Mouse (Mus musculus) heart, embryonic 14.5 days (tissue): ENCODE results near the gene BC051142. TPM values are rescaled to one million over a fixed set of nuclear protein-coding genes. Genes with fewer than 3 reads are reported as not detected.

Source experiments
- ATAC-seq: fragments of 200-750 bp; cut with Nextera tagmentation; 2 replicates; pipeline ENCODE4 v1.8.0; 2017; ENCODE audit warnings: low read depth, moderate TSS enrichment; ENCODE audit not compliant: insufficient number of reproducible peaks, insufficient read depth, low FRiP score
- H3K27ac ChIP-seq, 2 experiments: fragments of 200-500 bp in 1 of 2; fragments of 300-500 bp in 1 of 2; sonication (generic) in 1 of 2; replicated peaks in 1 of 2; 2 replicates each; pipeline ENCODE4 v1.5.1; 2012 to 2014; ENCODE audit warnings: low read depth in 2 of 2, low read length in 2 of 2, control low read depth in 1 of 2, mild to moderate bottlenecking in 1 of 2, mixed read lengths in 1 of 2; ENCODE audit not compliant: control insufficient read depth in 1 of 2, insufficient read depth in 1 of 2
- H3K27me3 ChIP-seq: fragments of 300-500 bp; sonication (generic); 2 replicates; pipeline ENCODE4 v1.6.1; 2014; ENCODE audit warnings: mild to moderate bottlenecking, low read length, control low read depth; ENCODE audit not compliant: control insufficient read depth, insufficient read depth
- H3K36me3 ChIP-seq: fragments of 300-500 bp; sonication (generic); 2 replicates; pipeline ENCODE4 v1.6.1; 2014; ENCODE audit warnings: mild to moderate bottlenecking, control low read depth, low read length, mixed read lengths; ENCODE audit not compliant: control insufficient read depth, insufficient read depth
- H3K4me1 ChIP-seq, 2 experiments: fragments of 200-500 bp in 1 of 2; fragments of 300-500 bp in 1 of 2; sonication (generic) in 1 of 2; 2 replicates each; pipeline ENCODE4 v1.6.1; 2012 to 2014; ENCODE audit warnings: low read length in 2 of 2, control low read depth in 1 of 2, mixed read lengths in 1 of 2; ENCODE audit not compliant: control insufficient read depth in 2 of 2, insufficient read depth in 2 of 2
- H3K4me2 ChIP-seq: fragments of 300-500 bp; sonication (generic); 2 replicates; pipeline ENCODE4 v1.6.1; 2014; ENCODE audit warnings: mild to moderate bottlenecking, low read length
- H3K4me3 ChIP-seq, 2 experiments: fragments of 200-500 bp in 1 of 2; fragments of 300-500 bp in 1 of 2; sonication (generic) in 1 of 2; 2 replicates each; pipeline ENCODE4 v1.5.1; 2012 to 2014; ENCODE audit warnings: low read length in 2 of 2, mild to moderate bottlenecking in 2 of 2, control low read depth in 1 of 2, low read depth in 1 of 2, moderate library complexity in 1 of 2; ENCODE audit not compliant: control insufficient read depth in 1 of 2, insufficient read depth in 1 of 2
- H3K9ac ChIP-seq: fragments of 300-500 bp; sonication (generic); 2 replicates; pipeline ENCODE4 v1.6.1; 2014; ENCODE audit warnings: mild to moderate bottlenecking, low read length
- H3K9me3 ChIP-seq: fragments of 300-500 bp; sonication (generic); 2 replicates; pipeline ENCODE4 v1.6.1; 2016; ENCODE audit warnings: low read length, control low read depth; ENCODE audit not compliant: control insufficient read depth
- WGBS: fragments of 180-500 bp; shearing (Covaris S2); extraction: QIAGEN DNeasy Blood & Tissue Kit; methylation state at CpG from one replicate; pipeline ENCODE4 v1.1.7; 2014; 5-methylcytosine and 5-hydroxymethylcytosine counted together
- polyA plus RNA-seq: library from polyadenylated mRNA; unstranded; fragments of >200 nt; fragmentation: Nextera tagmentation; extraction: Ambion mirVana; gene quantifications from 2 replicates; pipeline ENCODE4 v1.2.1, GENCODE M21; 2014

The BC051142 gene
- polyA plus RNA-seq, 1 experiment from 2014 or later: not detected

- H3K9me3 ChIP-seq: no peaks in the 10 kb centered on the region
- H3K36me3 ChIP-seq: no peaks in the 10 kb centered on the region
- H3K27me3 ChIP-seq: no peaks in the 10 kb centered on the region
- H3K4me3 ChIP-seq: no peak overlapping the region
- 68% methylated on average over 7 of the region's 7 CpGs for WGBS
- H3K9ac ChIP-seq: no peak overlapping the region
- no peaks in the 10 kb centered on the region for H3K4me1 ChIP-seq
- H3K27ac ChIP-seq: no peak overlapping the region
- H3K4me2 ChIP-seq: no peak overlapping the region
- ATAC-seq: no peak
Measured at GRCm38 (mm10) chr17:34383212-34383611, 15.4 kb upstream of the BC051142 start.

- H3K9me3 ChIP-seq: no peaks in the 10 kb centered on the region
- no peak overlapping the region for H3K4me3 ChIP-seq
- H3K4me2 ChIP-seq: no peak overlapping the region
- H3K9ac ChIP-seq: no peak overlapping the region
- no peaks in the 10 kb centered on the region for H3K27me3 ChIP-seq
- no peak overlapping the region for H3K27ac ChIP-seq
- H3K4me1 ChIP-seq: no peaks in the 10 kb centered on the region
- WGBS: 58% methylated on average over 3 of the region's 3 CpGs
- ATAC-seq: no peak
- no peaks in the 10 kb centered on the region for H3K36me3 ChIP-seq
Measured at GRCm38 (mm10) chr17:34384699-34385098, 13.9 kb upstream of the BC051142 start.

GRCm38 (mm10) chr17:34386656-34387055 lies 12.0 kb upstream of the BC051142 start:
- Histone ChIP-seq H3K4me3 (no peak overlapping the region), H3K9ac (no peak overlapping the region), H3K27ac (no peak overlapping the region), H3K9me3 (no peaks in the 10 kb centered on the region), H3K4me2 (no peak overlapping the region), H3K4me1 (no peaks in the 10 kb centered on the region), H3K27me3 (no peaks in the 10 kb centered on the region), H3K36me3 (no peaks in the 10 kb centered on the region)
- no peak for ATAC-seq
- 68% methylated on average over 2 of the region's 2 CpGs for WGBS

DNA sequence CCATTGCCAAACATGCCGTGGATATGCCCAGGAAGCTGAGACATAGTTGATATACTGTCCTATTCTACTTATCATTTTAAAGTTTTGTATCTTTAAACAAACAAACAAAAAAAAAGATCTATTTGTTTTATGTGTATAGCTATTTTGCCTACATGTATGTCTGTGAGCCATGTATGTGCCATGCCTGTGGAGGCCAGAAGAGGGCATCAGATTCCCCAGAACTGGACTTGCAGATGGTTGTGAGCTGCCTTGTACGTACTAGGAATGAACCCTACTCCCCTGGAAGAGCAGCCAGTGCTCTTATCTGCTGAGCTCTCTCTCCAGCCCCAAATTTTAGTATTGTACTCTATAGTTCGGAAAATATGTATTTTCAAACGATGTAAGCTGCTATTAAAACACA lies 10.1 kb upstream of the BC051142 start:
- Histone ChIP-seq H3K27ac (no peak overlapping the region), H3K4me3 (no peak overlapping the region), H3K4me2 (no peak overlapping the region), H3K9ac (no peak overlapping the region), H3K9me3 (no peaks in the 10 kb centered on the region), H3K4me1 (no peaks in the 10 kb centered on the region), H3K36me3 (no peaks in the 10 kb centered on the region), H3K27me3 (no peaks in the 10 kb centered on the region)
- 25% methylated on average over 4 of the region's 4 CpGs for WGBS
- no peak for ATAC-seq

DNA sequence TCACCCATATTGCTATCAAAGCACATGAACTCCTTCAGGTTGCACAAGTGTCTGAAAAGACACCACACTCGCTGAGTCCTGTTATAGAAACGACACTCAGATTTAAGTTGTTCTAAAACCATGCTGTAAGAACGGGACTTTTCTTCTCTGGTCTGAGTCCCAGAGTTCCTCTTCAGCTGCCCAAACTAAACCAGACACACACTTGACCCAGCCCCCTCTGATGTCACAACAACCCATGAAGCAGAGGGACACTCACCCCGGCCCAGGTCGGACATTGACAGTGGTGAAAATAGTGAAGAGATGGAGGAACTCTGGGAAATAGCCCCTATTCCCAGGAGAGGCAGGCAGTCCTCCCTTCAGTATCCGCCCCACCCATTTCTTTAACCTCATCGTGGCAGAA lies 7.1 kb upstream of the BC051142 start:
- H3K9ac ChIP-seq: no peak overlapping the region

GRCm38 (mm10) chr17:34392321-34392720 lies 6.3 kb upstream of the BC051142 start:
- Histone ChIP-seq H3K36me3 (no peaks in the 10 kb centered on the region), H3K4me2 (peak overlapping the region; percentile 66), H3K27me3 (no peaks in the 10 kb centered on the region), H3K9me3 (no peaks in the 10 kb centered on the region), H3K9ac (0 out of 2 replicates have a peak overlapping the region, but pooled peaks have one; percentile 11), H3K4me1 (no peaks in the 10 kb centered on the region), H3K4me3 (peak overlapping the region; percentile 34 to 36), H3K27ac (no peak overlapping the region)
- 0 out of 2 replicates have a peak, but pooled peaks have one; percentile 59 for ATAC-seq
- 5% methylated on average over 24 of the region's 24 CpGs for WGBS

More for the DNA sequence above, 7.1 kb upstream of the BC051142 start:
- no peak overlapping the region for H3K4me3 ChIP-seq
- H3K4me1 ChIP-seq: no peaks in the 10 kb centered on the region
- ATAC-seq: no peak
- H3K27me3 ChIP-seq: no peaks in the 10 kb centered on the region
- no peak overlapping the region for H3K27ac ChIP-seq
- H3K4me2 ChIP-seq: no peak overlapping the region
- H3K9me3 ChIP-seq: no peaks in the 10 kb centered on the region
- WGBS: 61% methylated on average over 7 of the region's 7 CpGs
- H3K36me3 ChIP-seq: no peaks in the 10 kb centered on the region

DNA sequence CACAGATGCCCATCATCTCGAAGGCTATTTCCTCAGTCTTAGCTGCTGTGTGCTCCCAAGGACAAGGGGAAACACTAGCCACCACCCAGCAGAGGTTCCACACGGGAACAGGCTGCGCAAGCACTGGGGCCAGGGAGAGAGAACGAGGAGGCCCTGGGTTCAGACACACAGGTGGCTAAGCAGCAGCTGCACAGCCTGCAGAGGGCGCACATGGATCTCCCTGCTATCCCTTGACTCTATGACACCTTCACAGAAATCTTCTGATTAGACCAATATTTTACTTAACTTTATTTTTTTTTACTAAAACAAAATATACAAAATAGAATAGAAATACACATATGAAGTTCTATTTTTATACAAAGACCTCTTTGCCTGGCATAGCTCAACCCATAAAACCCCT lies 1.3 kb upstream of the BC051142 start:
- no peak for ATAC-seq
- 64% methylated on average over 5 of the region's 5 CpGs for WGBS

DNA sequence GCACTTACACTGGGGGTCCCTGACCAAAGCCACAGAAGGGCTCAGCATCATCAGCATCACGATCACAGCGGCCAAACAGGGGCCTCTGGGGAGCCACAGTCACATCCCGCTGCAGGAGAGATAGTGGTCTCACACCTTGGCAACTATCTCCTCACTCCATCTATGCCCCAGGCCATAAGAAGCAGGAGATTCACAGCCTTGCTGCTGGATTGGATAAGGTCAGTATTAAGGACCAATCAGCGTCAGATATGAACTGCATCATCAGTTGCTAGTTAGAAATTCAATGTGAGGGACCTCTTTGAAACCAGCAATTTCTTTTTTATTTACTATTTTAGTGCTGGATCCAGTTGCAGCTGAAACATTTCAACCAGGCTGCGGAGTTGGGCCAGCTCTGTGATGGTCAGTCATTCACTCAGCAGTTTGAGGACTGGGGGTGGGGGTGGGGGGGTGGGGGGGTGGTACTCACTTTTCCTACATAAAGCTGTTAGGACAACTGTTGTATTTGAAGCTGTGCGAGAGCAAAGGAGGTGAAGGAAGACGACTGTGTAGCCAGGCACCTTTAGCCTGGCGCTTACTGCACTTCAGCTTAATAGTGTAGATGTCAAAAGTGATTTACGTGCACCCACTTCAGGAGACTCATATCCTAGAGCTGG lies 436 bp upstream of the BC051142 start:
- peak overlapping the region in 1 of 2 experiments; percentile 47; a peak in 3 of 4 replicates for H3K4me3 ChIP-seq
- WGBS: 13% methylated on average over 9 of the region's 9 CpGs
- peak overlapping the region; percentile 88 for H3K4me2 ChIP-seq
- H3K36me3 ChIP-seq: no peaks in the 10 kb centered on the region
- H3K27ac ChIP-seq: no peak overlapping the region
- no peak overlapping the region for H3K9ac ChIP-seq
- H3K9me3 ChIP-seq: no peaks in the 10 kb centered on the region
- no peak for ATAC-seq
- no peaks in the 10 kb centered on the region for H3K4me1 ChIP-seq
- peaks cover 5% of the 10 kb centered on the region for H3K27me3 ChIP-seq

More for the DNA sequence above, 1.3 kb upstream of the BC051142 start:
- H3K9ac ChIP-seq: no peak overlapping the region
- no peaks in the 10 kb centered on the region for H3K9me3 ChIP-seq
- H3K4me2 ChIP-seq: no peak overlapping the region
- no peak overlapping the region for H3K27ac ChIP-seq
- no peaks in the 10 kb centered on the region for H3K36me3 ChIP-seq
- H3K27me3 ChIP-seq: peaks cover 5% of the 10 kb centered on the region
- no peak overlapping the region for H3K4me3 ChIP-seq
- no peaks in the 10 kb centered on the region for H3K4me1 ChIP-seq
